Mouse (Mus musculus) heart, embryonic 13.5 days (tissue): Measurements from ENCODE around the gene Ormdl3. TPM values are rescaled to one million over a fixed set of nuclear protein-coding genes. Genes with fewer than 3 reads are reported as not detected.

Experiments
- ATAC-seq: fragments of 200-750 bp; cut with Nextera tagmentation; 2 replicates; pipeline ENCODE4 v1.8.0; 2017; ENCODE audit warnings: moderate TSS enrichment; ENCODE audit not compliant: insufficient number of reproducible peaks, low FRiP score, low TSS enrichment; ENCODE audit errors: extremely low read depth
- H3K27ac ChIP-seq: fragments of 300-500 bp; sonication (generic); replicated peaks from 2 replicates; pipeline ENCODE4 v1.5.1; 2015; ENCODE audit warnings: moderate library complexity, mild to moderate bottlenecking, inconsistent platforms
- H3K27me3 ChIP-seq: fragments of 300-500 bp; sonication (generic); replicated peaks from 2 replicates; pipeline ENCODE4 v1.6.1; 2015; ENCODE audit warnings: mild to moderate bottlenecking, inconsistent platforms
- H3K36me3 ChIP-seq: fragments of 300-500 bp; sonication (generic); 2 replicates; pipeline ENCODE4 v1.6.1; 2015; ENCODE audit warnings: mild to moderate bottlenecking, inconsistent platforms
- H3K4me1 ChIP-seq: fragments of 300-500 bp; sonication (generic); 2 replicates; pipeline ENCODE4 v1.6.1; 2015; ENCODE audit warnings: inconsistent platforms
- H3K4me2 ChIP-seq: fragments of 300-500 bp; sonication (generic); 2 replicates; pipeline ENCODE4 v1.6.1; 2015; ENCODE audit warnings: inconsistent platforms, mild to moderate bottlenecking, moderate library complexity
- H3K4me3 ChIP-seq: fragments of 300-500 bp; sonication (generic); 2 replicates; pipeline ENCODE4 v1.5.1; 2015; ENCODE audit warnings: moderate library complexity, mild to moderate bottlenecking, inconsistent platforms
- H3K9ac ChIP-seq: fragments of 300-500 bp; sonication (generic); 2 replicates; pipeline ENCODE4 v1.6.1; 2015; ENCODE audit warnings: inconsistent platforms, mild to moderate bottlenecking, moderate library complexity
- H3K9me3 ChIP-seq: fragments of 300-500 bp; sonication (generic); 2 replicates; pipeline ENCODE4 v1.6.1; 2016; ENCODE audit warnings: inconsistent platforms
- WGBS: fragments of 180-500 bp; shearing (Covaris S2); methylation state at CpG from one replicate; pipeline ENCODE4 v1.1.7; 2015; ENCODE audit warnings: mixed read lengths; 5-methylcytosine and 5-hydroxymethylcytosine counted together
- polyA plus RNA-seq: library from polyadenylated mRNA; unstranded; fragments of >200 nt; fragmentation: Nextera tagmentation; extraction: Ambion mirVana; gene quantifications from 2 replicates; pipeline ENCODE4 v1.2.1, GENCODE M21; 2015

Ormdl3 gene
- polyA plus RNA-seq, 1 experiment from 2014 or later: 63.4 TPM

DNA sequence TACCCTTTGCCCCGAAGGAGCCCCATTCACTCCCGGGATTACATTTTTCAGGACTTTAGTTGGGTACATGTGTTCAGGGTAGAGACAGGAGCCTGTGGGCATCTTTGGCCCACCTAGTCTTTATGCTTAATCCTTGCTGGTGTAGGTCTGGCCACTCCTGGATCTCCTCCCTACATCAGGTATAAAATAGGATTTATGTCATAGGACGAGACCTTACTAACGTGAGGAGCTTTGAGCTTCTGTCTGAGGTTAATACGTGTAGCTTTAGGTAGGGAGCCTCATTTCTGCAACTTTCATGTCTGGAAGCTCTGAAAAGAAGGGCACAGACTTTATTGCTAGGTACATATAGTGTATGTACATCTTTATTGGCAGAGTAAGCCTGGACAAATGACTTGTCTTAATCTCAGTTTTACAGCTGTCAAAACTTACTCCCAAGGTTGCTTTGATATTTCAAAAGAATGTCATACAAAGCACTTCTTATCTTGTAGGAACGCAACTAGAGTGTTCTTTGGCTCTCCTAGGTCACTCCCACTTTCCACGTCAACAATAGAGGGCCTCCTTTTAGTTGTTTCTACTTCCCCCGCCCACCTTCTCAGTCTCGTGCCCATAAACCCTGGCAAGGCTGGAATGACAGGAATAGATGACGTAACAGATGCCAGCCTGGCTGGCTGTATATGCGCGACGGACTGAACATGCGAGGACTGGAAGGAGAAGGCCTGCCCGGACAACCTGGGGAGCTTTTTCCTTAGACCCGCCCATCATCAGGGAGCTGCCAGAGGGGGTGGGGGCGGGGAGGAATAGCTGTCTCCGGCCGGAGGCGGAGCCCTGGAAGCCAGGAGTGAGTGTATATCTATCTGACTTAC is 747 bp upstream of the Ormdl3 start:
- no peaks in the 10 kb centered on the region for H3K9me3 ChIP-seq
- 5% methylated on average over 20 of the region's 20 CpGs for WGBS
- no peaks in the 10 kb centered on the region for H3K27me3 ChIP-seq
- H3K36me3 ChIP-seq: peaks cover 15% of the 10 kb centered on the region
- peak overlapping the region; percentile 76 for H3K9ac ChIP-seq
- H3K4me2 ChIP-seq: peak overlapping the region; percentile 94
- ATAC-seq: peak; percentile 66
- H3K4me1 ChIP-seq: peaks cover 79% of the 10 kb centered on the region
- peak overlapping the region; percentile 94 for H3K27ac ChIP-seq
- H3K4me3 ChIP-seq: peak overlapping the region; percentile 73

DNA sequence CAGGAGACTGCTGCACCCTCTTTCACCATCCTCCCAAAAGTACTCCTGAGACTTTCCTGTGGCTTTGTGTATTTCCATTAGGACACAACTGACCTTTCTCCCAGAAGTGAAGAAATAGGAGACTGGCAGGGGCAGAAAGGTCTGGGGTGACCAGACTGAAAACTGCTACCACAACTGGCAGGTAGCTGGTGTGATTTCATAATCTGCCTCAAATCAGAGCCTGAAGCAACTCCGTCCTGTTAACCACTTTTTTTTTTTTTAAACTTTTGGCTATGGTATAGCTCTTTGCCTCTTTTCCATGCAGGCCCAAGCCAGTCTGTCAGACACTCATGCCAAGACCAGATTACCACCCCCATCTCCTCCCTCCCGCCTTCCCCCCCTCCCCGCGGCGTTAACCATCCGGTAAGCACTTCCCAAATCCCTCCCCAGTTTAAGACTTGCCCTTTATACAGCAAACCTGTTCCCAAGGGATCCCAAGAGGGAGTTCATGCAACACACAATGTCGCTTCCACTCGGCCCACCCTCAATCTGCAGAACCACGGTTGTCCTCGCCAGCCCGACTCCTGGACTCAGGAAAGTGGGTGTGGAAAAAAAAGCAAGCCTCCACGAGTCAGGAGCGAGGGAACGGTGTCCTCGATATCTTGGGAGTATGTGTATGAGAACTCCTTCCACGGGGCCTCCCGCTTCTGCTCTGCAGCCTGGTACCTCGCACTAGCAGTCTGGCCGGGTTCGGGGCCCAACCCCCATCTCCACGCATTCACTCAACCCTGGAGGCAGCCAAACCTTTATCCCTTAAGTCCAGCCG is 879 bp downstream of the Ormdl3 start:
- no peaks in the 10 kb centered on the region for H3K27me3 ChIP-seq
- H3K4me2 ChIP-seq: peak overlapping the region; percentile 94
- peak overlapping the region; percentile 73 for H3K4me3 ChIP-seq
- peak overlapping the region; percentile 96 for H3K9ac ChIP-seq
- H3K27ac ChIP-seq: peak overlapping the region; percentile 94
- peaks cover 31% of the 10 kb centered on the region for H3K36me3 ChIP-seq
- H3K4me1 ChIP-seq: peaks cover 82% of the 10 kb centered on the region
- no peaks in the 10 kb centered on the region for H3K9me3 ChIP-seq
- 0 out of 2 replicates have a peak, but pooled peaks have one; percentile 1 for ATAC-seq
- 2% methylated on average over 22 of the region's 22 CpGs for WGBS

DNA sequence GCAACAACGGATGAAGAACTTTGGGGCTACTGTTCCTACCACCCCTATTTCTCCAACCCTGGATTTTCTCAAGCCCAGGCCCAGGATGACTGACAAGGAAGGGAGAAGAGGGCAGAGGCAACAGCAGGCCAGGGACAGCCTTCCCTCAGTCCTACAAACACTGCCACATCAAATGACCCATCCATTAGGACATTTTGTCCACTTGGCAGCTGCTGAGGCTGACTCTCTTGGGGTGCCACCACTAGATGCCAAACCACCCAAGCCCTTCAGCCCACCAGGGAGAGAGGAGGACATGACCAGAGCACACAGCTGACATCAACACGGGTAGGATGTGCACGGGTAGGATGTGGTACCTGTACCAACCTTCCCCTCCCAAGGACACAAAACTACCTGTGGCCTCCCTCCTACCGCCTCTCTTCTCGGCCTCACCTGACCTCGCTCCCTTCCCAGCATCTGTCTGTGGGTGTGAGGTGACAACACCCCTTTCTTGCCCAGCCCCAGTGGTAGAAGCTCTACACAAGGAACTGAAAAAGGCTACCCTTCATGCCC is 2.5 kb downstream of the Ormdl3 start:
- Histone ChIP-seq H3K27ac (no peak overlapping the region), H3K9ac (peak overlapping the region; percentile 96), H3K4me3 (peak overlapping the region; percentile 73), H3K9me3 (no peaks in the 10 kb centered on the region), H3K4me1 (peaks cover 92% of the 10 kb centered on the region), H3K4me2 (peak overlapping the region; percentile 94), H3K27me3 (no peaks in the 10 kb centered on the region), H3K36me3 (peaks cover 41% of the 10 kb centered on the region)
- no peak for ATAC-seq
- WGBS: 84% methylated on average over 6 of the region's 6 CpGs

DNA sequence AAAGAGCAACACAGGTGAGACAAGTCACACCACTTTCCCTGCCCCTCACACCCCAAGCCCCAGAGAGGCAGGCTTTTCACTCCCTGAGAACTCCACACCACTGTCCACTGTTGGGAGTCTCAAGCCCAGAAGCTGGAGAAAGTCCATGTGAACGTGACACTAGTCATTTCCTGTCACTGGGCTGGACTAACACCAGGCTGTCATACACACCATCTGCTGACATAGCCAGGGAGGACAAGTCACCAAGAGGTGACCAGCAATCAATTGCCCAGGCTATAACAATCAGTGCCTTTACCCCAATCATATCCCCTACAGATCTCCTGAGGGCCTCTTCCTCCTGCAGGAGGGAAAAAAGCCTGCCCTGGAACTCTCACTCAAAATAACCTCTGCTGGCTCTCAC is 3.0 kb downstream of the Ormdl3 start:
- Histone ChIP-seq H3K9me3 (no peaks in the 10 kb centered on the region), H3K27ac (no peak overlapping the region), H3K27me3 (no peaks in the 10 kb centered on the region), H3K36me3 (peaks cover 41% of the 10 kb centered on the region), H3K4me3 (peak overlapping the region; percentile 73; the same call in 1 of the 2 replicates), H3K4me1 (peaks cover 88% of the 10 kb centered on the region), H3K9ac (peak overlapping the region; percentile 96), H3K4me2 (peak overlapping the region; percentile 94)
- WGBS: 44% methylated on average over 1 of the region's 1 CpGs
- no peak for ATAC-seq

DNA sequence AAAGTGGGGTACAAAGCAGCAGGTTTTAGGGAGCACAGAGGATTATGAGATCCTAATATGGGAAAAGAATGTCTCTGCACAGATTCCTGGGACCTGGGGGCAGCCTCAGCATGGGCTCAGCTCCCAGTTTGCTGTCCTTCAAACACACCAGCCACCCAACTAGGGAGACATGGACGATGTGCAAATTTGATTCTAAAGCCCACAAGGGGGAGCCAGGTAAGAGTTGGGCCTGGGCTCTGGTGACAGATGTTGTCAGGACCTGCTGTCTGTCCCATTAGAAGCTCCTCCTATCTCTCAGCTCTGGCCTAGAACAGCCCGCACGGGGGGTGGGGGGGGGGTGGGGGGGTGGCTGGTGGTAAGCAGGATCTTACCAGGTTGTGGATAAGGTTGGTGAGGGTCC is 3.6 kb downstream of the Ormdl3 start:
- Histone ChIP-seq H3K4me3 (0 out of 2 replicates have a peak overlapping the region, but pooled peaks have one; percentile 73), H3K4me2 (peak overlapping the region; percentile 94), H3K27me3 (no peaks in the 10 kb centered on the region), H3K27ac (peak overlapping the region; percentile 76), H3K9ac (peak overlapping the region; percentile 96; the same call in 1 of the 2 replicates), H3K9me3 (no peaks in the 10 kb centered on the region), H3K36me3 (peaks cover 41% of the 10 kb centered on the region), H3K4me1 (peaks cover 82% of the 10 kb centered on the region)
- ATAC-seq: no peak
- 27% methylated on average over 3 of the region's 3 CpGs for WGBS

DNA sequence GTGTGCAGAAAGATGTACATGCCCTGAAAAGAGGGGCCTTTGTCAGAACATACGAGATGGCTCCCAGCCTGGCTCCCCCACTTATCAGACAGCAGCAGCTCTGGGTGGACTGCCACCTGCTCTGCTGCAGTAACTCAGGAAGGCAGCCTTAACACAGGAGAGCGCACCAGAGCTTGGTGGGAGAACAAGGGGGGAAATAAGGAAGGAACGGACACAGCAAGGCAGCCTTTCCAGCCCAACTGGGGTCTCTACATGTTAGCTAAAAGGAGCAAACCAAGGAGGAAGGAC is 4.0 kb downstream of the Ormdl3 start:
- H3K36me3 ChIP-seq: peaks cover 41% of the 10 kb centered on the region
- H3K27ac ChIP-seq: peak overlapping the region; percentile 76
- H3K27me3 ChIP-seq: no peaks in the 10 kb centered on the region
- peaks cover 79% of the 10 kb centered on the region for H3K4me1 ChIP-seq
- ATAC-seq: no peak
- WGBS: 65% methylated on average over 3 of the region's 3 CpGs
- H3K9ac ChIP-seq: 0 out of 2 replicates have a peak overlapping the region, but pooled peaks have one; percentile 47
- H3K9me3 ChIP-seq: no peaks in the 10 kb centered on the region
- H3K4me3 ChIP-seq: 0 out of 2 replicates have a peak overlapping the region, but pooled peaks have one; percentile 11
- H3K4me2 ChIP-seq: peak overlapping the region; percentile 94

DNA sequence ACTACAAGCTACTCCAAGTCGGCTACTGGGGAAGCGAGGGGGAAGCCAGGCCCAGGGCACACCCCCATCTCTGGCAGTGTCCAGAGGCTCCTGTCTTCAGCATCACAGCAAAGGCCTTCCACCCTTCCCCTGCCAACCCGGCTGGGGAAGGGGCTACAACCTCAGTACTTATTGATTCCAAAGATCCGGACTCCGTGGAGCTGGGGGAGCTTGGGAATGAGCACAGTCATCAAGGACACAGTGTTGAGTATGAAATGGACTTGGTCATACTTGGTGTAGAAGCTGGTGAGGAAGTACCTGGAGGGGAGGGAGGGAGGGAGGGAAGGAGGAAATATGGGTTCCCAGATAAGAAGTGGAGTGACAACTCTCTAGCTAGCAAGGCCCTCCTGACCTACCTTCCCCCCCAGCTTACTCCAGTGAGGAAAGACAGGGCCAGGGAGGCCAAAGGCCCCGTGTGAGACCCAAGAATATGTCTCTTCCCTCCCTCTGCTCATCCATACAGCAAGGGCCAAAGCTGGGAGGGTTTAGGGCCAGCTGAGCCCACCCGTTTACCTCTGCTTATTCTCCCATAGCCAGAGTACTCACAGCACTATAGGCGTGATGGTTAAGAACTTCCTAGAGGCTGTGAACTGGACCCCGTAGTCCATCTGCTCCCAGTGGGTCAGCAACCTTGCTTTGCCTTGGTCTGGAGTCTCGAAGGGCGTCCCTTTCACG is 4.5 kb downstream of the Ormdl3 start:
- H3K9ac ChIP-seq: peak overlapping the region; percentile 62
- ATAC-seq: no peak
- peak overlapping the region; percentile 94 for H3K4me2 ChIP-seq
- peak overlapping the region; percentile 76 for H3K27ac ChIP-seq
- peaks cover 74% of the 10 kb centered on the region for H3K4me1 ChIP-seq
- peaks cover 41% of the 10 kb centered on the region for H3K36me3 ChIP-seq
- no peaks in the 10 kb centered on the region for H3K27me3 ChIP-seq
- no peaks in the 10 kb centered on the region for H3K9me3 ChIP-seq
- WGBS: 81% methylated on average over 12 of the region's 12 CpGs
- peak overlapping the region; percentile 17 for H3K4me3 ChIP-seq

DNA sequence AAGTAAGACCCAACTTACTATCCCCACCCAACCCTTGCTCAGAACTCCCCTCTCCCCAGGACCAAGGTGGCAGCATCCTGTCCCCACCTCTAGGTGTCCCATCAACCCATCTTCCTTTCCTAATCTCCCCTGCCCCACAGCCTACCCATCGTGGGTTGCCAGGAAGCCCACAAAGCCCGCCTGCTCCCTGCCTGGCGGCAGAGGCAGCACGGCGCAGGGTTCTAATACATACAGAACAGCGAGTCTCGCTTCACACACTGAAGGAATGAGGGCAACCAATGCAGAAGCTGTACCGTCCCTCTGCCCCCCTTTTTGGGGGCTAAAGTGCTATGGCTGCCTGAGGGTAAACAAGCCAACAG is 5.2 kb downstream of the Ormdl3 start:
- H3K27ac ChIP-seq: peak overlapping the region; percentile 76
- no peak for ATAC-seq
- peak overlapping the region; percentile 94 for H3K4me2 ChIP-seq
- H3K9me3 ChIP-seq: no peaks in the 10 kb centered on the region
- 70% methylated on average over 8 of the region's 8 CpGs for WGBS
- no peaks in the 10 kb centered on the region for H3K27me3 ChIP-seq
- H3K9ac ChIP-seq: peak overlapping the region; percentile 62
- H3K36me3 ChIP-seq: peaks cover 41% of the 10 kb centered on the region
- peaks cover 69% of the 10 kb centered on the region for H3K4me1 ChIP-seq
- peak overlapping the region; percentile 17 for H3K4me3 ChIP-seq

DNA sequence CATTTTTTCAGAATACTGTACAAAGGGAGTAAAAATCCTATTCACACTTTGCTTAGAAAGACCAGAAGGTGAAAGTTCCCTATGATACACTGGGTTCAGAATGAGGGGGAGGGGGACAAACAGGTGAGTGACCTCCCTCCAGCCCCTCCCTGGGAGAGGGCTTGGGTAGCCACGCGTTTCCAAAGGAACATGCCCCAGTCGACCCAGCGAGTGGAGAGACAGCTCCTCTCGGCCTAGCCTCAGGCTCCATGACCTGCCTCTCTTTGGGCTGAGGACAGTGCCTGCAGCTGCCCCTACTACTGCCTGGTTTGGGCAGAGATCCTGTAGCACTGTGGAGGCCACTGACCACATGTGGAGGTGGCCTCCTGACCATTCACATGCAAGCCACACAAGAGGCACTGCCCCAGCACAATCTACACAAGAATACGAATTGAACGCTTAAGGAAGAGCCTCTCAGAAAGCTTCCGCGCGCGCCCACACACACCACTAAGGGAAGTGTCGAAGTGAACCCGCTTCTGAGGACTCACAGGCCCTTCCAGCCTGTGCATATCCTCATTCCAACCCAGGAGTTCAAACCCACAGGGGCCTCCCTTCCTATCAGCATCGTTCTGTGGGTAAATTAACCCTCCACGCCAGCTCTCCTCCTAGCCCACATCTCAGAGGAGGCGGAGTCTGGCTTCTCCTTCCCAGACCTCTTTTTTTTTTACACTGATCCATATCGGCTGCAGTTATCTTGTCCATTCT is 5.7 kb downstream of the Ormdl3 start:
- Histone ChIP-seq H3K27me3 (no peaks in the 10 kb centered on the region), H3K9me3 (no peaks in the 10 kb centered on the region), H3K4me3 (peak overlapping the region; percentile 18), H3K27ac (peak overlapping the region; percentile 76), H3K9ac (peak overlapping the region; percentile 62), H3K4me1 (peaks cover 69% of the 10 kb centered on the region), H3K4me2 (peak overlapping the region; percentile 94), H3K36me3 (peaks cover 41% of the 10 kb centered on the region)
- no peak for ATAC-seq
- 48% methylated on average over 17 of the region's 17 CpGs for WGBS

DNA sequence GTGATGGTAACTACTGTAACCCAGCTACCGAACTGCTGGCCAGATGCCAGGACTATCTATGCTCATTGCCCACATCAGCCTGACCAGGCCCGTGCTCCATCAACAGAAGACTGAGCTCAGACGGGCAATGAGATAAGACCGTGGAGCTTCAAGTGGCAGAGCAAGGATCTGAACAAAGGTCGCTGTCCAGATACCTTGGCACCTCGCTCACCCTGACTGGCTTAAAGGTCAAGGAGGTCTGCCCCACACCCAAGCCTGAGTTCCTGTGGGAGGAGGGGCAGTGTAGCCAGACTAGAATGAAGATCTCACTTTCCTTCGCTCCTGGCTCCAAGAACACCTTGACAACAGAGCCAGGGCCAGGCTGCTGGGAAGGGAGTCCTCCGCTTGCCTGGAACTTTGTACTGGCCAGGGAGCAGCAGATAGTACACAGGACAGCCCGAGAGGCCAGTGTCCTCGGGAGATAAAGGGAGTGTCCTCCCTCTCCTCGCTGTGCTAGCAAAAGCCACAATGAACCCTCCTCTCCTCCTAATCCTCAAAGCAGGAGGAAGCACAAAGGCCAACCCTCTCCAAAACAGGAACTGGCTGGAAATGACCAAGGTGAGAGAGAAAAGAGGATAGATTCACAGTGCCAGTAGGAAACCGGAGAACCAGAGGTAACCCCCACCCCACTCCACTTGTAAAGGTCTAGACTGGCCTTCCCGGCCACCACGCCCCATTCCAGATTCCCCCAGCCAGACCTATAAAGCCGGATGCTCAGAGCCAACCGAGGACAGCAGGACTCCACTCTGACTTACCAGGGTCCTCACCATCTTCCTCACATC is 6.7 kb downstream of the Ormdl3 start:
- Histone ChIP-seq H3K9ac (peak overlapping the region; percentile 62), H3K27me3 (no peaks in the 10 kb centered on the region), H3K4me1 (peaks cover 60% of the 10 kb centered on the region), H3K9me3 (no peaks in the 10 kb centered on the region), H3K27ac (peak overlapping the region; percentile 76), H3K4me3 (peak overlapping the region; percentile 18), H3K36me3 (peaks cover 41% of the 10 kb centered on the region), H3K4me2 (peak overlapping the region; percentile 94)
- 31% methylated on average over 16 of the region's 16 CpGs for WGBS
- ATAC-seq: no peak
